Mouse (Mus musculus) kidney, postnatal 4 days (tissue): ENCODE data around the gene Il22.
"Not testable (repeated sequence)": the region's sequence is repeated elsewhere in the genome, so short reads cannot be mapped to it uniquely, and the experiment has no call there.

Source experiments
- DNase-seq, 2 experiments: peaks; one replicate each; pipeline ENCODE4 v3.0.0; 2021; ENCODE audit warnings: mixed read lengths in 2 of 2

Gene Il22

GRCm38 (mm10) chr10:118204642-118205041 is at the start of gene Il22:
TSS of gene Il22 (plus strand) at chr10:118204942.
- DNase-seq = no peak

DNA sequence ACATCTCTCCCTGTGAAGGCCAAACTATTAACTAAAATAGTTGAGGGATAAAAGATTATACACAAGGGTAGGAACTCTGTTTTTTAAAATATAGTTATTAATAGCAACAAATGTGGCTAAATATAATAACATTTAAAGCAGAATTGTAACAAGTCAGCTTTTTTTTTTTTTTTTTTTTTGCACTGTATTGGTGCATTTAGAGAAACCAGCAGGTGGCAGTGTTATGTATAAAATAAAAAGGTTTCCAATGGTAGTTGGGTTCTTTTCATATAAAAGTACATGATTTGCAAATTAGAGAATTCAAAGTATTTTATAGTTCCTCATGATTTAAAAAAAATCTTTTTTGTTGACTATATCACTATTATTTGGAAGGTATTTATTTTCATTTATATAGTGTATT is 48.8 kb upstream of the Il22 start:
- DNase-seq = no peak

GRCm38 (mm10) chr10:118161131-118161530 is 43.6 kb upstream of the Il22 start:
- DNase-seq = no peak

DNA sequence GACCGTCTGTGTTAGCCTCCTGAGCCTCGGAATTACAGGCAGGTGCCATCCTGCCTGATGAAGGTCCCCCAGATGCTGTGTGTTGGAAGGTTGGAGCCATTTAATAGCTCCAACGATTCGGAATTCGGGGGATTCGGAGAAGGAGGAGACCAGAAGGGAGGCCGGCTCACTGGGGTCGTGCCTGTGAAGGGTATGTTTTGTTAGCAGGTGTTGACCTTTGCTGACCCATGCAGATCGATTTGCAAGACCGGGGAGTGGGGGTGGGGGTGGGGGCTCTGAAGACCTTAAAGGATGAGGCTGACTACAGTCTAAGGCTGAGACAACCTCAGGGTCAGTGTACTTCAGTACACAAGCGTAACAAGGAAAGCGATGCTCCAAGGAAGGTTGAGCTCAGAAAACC is 35.5 kb upstream of the Il22 start:
- no peak for DNase-seq

DNA sequence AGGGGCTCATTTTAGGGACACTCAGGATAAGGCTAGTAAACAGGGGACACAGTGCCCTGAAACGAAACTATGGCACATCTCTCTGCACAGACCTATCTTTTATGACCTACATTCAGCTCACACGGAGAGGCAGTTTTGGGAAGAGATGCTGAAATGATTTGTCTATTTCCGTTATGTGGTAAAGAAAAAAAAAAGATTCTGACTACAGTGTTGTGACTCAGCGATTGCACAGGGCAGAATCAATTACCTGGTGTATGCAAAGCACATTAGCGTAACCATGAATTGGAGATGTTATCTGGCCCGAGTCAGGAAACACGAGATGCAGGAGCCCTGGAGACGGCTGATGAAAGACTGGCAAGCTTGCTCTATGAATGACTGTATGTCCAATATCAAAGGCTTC is 32.3 kb upstream of the Il22 start:
- DNase-seq = no peak

DNA sequence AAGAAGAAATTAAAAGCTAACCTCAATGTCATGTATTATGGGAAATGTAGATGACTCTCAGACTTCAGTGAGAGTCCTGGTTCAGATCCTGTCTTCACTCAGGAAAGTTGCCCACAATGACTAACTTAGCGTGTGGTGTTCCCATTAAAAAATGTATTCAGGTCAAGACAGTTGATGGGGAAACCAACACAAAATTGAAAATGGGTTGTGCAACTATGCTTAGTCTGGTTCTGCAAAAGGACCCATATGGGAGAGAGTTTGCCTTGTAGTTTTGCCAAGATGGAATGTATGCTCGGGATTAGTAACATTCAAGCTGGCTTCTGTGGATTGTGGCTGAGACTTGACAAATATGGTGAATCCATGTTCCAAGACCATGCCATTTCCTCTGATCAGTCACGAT is 31.9 kb upstream of the Il22 start:
- DNase-seq = no peak

DNA sequence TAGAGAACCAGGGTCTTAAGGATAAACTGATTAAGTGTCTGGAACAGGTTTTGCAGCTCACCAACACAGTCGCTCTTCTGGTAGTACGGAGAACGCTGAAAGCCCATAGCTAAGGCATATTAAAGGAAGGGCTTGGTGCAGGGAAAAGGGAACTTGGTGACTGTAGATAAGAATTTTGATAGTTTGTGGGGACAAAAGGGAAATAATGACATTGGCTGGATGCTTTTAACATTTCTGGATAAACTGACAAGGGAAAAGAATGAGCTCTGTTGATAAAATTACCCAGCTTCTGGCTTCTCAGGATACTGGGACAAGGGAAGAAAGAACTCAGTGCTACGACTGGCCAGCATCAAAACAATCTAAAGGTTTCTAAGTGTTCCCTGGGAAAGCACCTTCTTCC is 29.2 kb upstream of the Il22 start:
- not testable (repeated sequence) for DNase-seq

GRCm38 (mm10) chr10:118178735-118179151 is 26.0 kb upstream of the Il22 start:
- no peak for DNase-seq

GRCm38 (mm10) chr10:118179265-118179664 is 25.5 kb upstream of the Il22 start:
- DNase-seq = no peak

GRCm38 (mm10) chr10:118195150-118195549 is 9.6 kb upstream of the Il22 start:
- not testable (repeated sequence) for DNase-seq

- DNase-seq = not testable (repeated sequence)
These were observed 11.1 kb downstream of the Il22 start for GRCm38 (mm10) chr10:118215719-118216393.

GRCm38 (mm10) chr10:118227629-118228028 is 22.9 kb downstream of the Il22 start:
- DNase-seq = not testable (repeated sequence)

- not testable (repeated sequence) for DNase-seq
These were observed 27.9 kb downstream of the Il22 start for GRCm38 (mm10) chr10:118232607-118233006.

- DNase-seq = not testable (repeated sequence)
These were observed 35.9 kb downstream of the Il22 start, which contains the start of gene Gm32717 for GRCm38 (mm10) chr10:118240680-118241079. TSS of gene Gm32717 (minus strand) at chr10:118240780.

- DNase-seq = peak in 1 of 2 experiments; percentile 4
These were observed 44.4 kb downstream of the Il22 start for GRCm38 (mm10) chr10:118249006-118249595.

DNA sequence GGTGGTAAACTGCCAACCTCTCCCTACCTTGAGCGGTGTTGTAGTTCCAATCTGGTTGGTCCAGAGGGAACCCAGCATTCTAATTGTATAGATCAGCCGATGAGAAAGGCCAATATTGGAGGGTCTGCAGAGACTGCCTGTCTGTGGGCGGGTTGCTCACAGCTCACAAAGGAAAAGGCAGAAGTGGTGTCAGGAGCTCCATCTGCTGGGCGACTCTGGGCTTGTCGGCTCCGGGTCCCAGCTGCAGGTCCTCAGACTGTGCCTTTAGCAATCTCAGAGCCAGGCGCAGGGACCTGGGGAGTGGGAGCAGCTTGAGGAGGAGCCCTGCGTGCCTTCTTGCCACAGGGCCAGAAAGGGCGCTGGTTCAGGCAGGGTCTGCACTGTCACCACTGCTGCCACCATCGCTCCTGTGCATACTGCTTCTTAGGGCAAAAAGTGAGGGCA is 46.1 kb downstream of the Il22 start:
- DNase-seq = peak; percentile 71 to 75

DNA sequence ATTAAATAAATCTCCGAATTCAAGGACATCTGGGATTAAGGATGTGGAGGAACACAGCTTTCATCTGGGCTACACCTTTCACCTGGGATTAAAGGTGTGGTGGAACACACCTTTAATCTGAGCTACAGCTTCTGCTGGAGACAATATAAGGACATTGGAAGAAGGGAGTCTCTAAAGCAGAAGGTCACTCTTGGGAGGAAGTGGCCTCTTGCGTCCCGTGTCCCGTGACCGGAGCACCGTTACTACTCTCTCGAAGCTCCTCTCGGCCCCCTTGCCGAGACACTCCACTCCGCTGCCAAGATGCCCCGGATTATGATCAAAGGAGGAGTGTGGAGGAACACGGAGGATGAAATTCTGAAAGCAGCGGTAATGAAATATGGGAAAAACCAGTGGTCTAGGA is 53.6 kb downstream of the Il22 start, which contains the start of gene Gm32802:
Gm32802 (plus strand) TSS at position 301 of the 400 bp plus-strand sequence.
- DNase-seq = not testable (repeated sequence)
